Mouse (Mus musculus) ES-Bruce4 (cell line): ENCODE results near the gene Dcaf6.
"Not testable (repeated sequence)": the region's sequence is repeated elsewhere in the genome, so short reads cannot be mapped to it uniquely, and the experiment has no call there.

Experiments
- EP300 ChIP-seq: IDR thresholded peaks from 2 replicates; pipeline ENCODE4 v1.6.1; 2011; ENCODE audit warnings: low read depth, low read length; ENCODE audit not compliant: insufficient read depth
- POLR2A ChIP-seq: IDR thresholded peaks from one replicate; pipeline ENCODE4 v1.8.1; 2011; ENCODE audit warnings: low read length; ENCODE audit not compliant: insufficient read depth

DNA sequence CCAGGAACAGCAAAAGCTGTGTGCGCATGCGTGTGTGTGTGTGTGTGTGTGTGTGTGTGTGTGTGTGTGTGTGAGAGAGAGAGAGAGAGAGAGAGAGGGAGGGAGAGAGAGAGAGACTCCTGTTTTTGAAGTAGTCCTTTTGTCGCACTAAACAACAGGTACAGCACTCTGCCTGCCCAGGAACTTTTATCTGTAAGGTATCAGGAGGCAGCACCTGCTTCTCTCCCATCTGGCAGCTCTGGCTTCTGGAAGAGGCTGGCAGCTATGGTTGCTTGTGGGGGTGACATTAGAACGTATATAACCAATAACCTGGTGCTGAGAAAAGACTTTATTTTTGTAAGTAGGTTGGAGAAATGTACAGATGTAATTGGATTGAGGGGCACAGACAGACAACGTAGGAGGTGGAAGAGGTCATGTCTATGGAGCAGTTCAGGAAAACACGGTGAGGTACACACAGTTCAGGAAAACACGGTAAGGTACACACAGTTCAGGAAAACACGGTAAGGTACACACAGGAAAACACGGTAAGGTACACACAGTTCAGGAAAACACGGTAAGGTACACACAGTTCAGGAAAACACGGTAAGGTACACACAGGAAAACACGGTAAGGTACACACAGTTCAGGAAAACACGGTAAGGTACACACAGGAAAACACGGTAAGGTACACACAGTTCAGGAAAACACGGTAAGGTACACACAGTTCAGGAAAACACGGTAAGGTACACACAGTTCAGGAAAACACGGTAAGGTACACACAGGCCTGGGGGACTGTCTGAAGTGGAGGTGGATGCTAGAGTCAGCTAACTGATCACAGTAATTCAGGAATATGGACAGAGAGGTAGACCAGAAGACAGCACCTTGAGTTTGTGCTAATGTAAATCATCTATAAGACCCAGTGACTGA is 131.6 kb downstream of the Dcaf6 start:
- not testable (repeated sequence) for TF ChIP-seq POLR2A, EP300
